Mouse (Mus musculus) pancreas, adult 10 weeks (tissue): ENCODE data around the gene Speer2. TPM values are rescaled to one million over a fixed set of nuclear protein-coding genes. Genes with fewer than 3 reads are reported as not detected.

Experiments
- polyA plus RNA-seq: library from polyadenylated mRNA; stranded (reverse); fragments of 350-450 nt; fragmentation: Illumina TruSeq; extraction: RNeasy Lipid Tissue Mini Kit (QIAGEN cat#74804); gene quantifications from one replicate; pipeline ENCODE4 v1.2.3, GENCODE M21; 2015; ENCODE audit warnings: low read depth, low replicate concordance; ENCODE audit not compliant: insufficient read depth

The Speer2 gene
- polyA plus RNA-seq = not detected

GRCm38 (mm10) chr16:69863644-69864043 is at the start of gene Speer2:
Gene Speer2, minus strand, starts transcription at chr16:69863744.

